Mouse (Mus musculus) liver, embryonic 14 days (tissue): ENCODE data around the gene Rubcnl. TPM values are rescaled to one million over a fixed set of nuclear protein-coding genes. Genes with fewer than 3 reads are reported as not detected.

Experiments used
- polyA plus RNA-seq: library from polyadenylated mRNA; depleted of rRNA; stranded (reverse); fragments of >200 nt; gene quantifications from 2 replicates; pipeline ENCODE4 v1.2.3, GENCODE M21; 2012; rRNA removed

Gene Rubcnl
- polyA plus RNA-seq, result 0.14 and 0.18 TPM in 2 replicates

GRCm38 (mm10) chr14:75015856-75016714, at the start of gene Rubcnl:
Gene Rubcnl (plus strand): TSS chr14:75016027.

Other genes with a start within 250 kb of the Rubcnl start
- gene Lrch1, start 68.2 kb upstream of the Rubcnl start, polyA plus RNA-seq, result 2.5 and 2.9 TPM in 2 replicates
- 0.02 TPM in 2 replicates for gene Lrrc63, start 114.9 kb downstream of the Rubcnl start, polyA plus RNA-seq
- gene Lcp1, start 115.1 kb downstream of the Rubcnl start, polyA plus RNA-seq, result 10.9 and 13.5 TPM in 2 replicates
- gene Cpb2, start 226.3 kb downstream of the Rubcnl start, polyA plus RNA-seq, result 68.0 and 74.3 TPM in 2 replicates